Mouse (Mus musculus): ENCODE results near the gene Tiam1. TPM values are rescaled to one million over a fixed set of nuclear protein-coding genes. Genes with fewer than 3 reads are reported as not detected.

Tiam1 gene
- total and polyA plus RNA-seq, 3 experiments = 1.8 to 5.3 (median 2.9) TPM

- ATAC-seq (ENCODE audit: extremely low read depth, insufficient number of reproducible peaks, low FRiP score, poor library complexity, severe bottlenecking) = no peak
- H3K4me3 ChIP-seq (ENCODE audit: low read depth, low read length) = no peak overlapping the region
Observed at GRCm38 (mm10) chr16:89944604-89945283, 198.8 kb downstream of the Tiam1 start.

GRCm38 (mm10) chr16:89944050-89944449 is 199.5 kb downstream of the Tiam1 start:
- no peak overlapping the region for H3K4me3 ChIP-seq (ENCODE audit: low read depth, low read length)
- H3K27me3 ChIP-seq (ENCODE audit: insufficient read depth, low read length) = no peaks in the 10 kb centered on the region
- H3K9me3 ChIP-seq (replicated peaks) = peaks cover 43% of the 10 kb centered on the region
- DNase-seq (ENCODE audit: low spot score) = no peak
- no peaks in the 10 kb centered on the region for H3K36me3 ChIP-seq (replicated peaks)
- no peaks in the 10 kb centered on the region for H3K4me1 ChIP-seq (ENCODE audit: insufficient read depth, low read depth, low read length)
- ATAC-seq (ENCODE audit: extremely low read depth, insufficient number of reproducible peaks, low FRiP score, poor library complexity, severe bottlenecking) = no peak
- TF ChIP-seq GATA2 (IDR thresholded peaks at IDR 0.05; ENCODE audit: borderline replicate concordance, low read depth, low read length) (no peak), TAL1 (conservative IDR thresholded peaks at IDR 0.05; ENCODE audit: low read depth, low read length) (no peak)

More at GRCm38 (mm10) chr16:89944604-89945283, 198.8 kb downstream of the Tiam1 start:
- TF ChIP-seq GATA2 (IDR thresholded peaks at IDR 0.05; ENCODE audit: borderline replicate concordance, low read depth, low read length) (no peak), POLR2AphosphoS5 (IDR thresholded peaks at IDR 0.05; ENCODE audit: insufficient replicate concordance, low read depth, low read length) (no peak), TAL1 (conservative IDR thresholded peaks at IDR 0.05; ENCODE audit: low read depth, low read length) (no peak), GATA1 (IDR thresholded peaks at IDR 0.05; ENCODE audit: borderline replicate concordance, low read length) (no peak), CTCF (IDR thresholded peaks at IDR 0.05; ENCODE audit: low read depth, low read length) (no peak)
- Histone ChIP-seq H3K9me3 (replicated peaks) (peaks cover 41% of the 10 kb centered on the region), H3K27me3 (ENCODE audit: insufficient read depth, low read length) (no peaks in the 10 kb centered on the region), H3K36me3 (replicated peaks) (no peaks in the 10 kb centered on the region), H3K4me1 (ENCODE audit: insufficient read depth, low read depth, low read length) (no peaks in the 10 kb centered on the region)
- no peak for DNase-seq (ENCODE audit: low spot score)

- Histone ChIP-seq H3K9me3 (replicated peaks) (peaks cover 44% of the 10 kb centered on the region), H3K4me1 (ENCODE audit: insufficient read depth, low read depth, low read length) (no peaks in the 10 kb centered on the region), H3K4me3 (ENCODE audit: low read depth, low read length) (no peak overlapping the region), H3K27me3 (ENCODE audit: insufficient read depth, low read length) (no peaks in the 10 kb centered on the region), H3K36me3 (replicated peaks) (no peaks in the 10 kb centered on the region)
- ATAC-seq (ENCODE audit: extremely low read depth, insufficient number of reproducible peaks, low FRiP score, poor library complexity, severe bottlenecking) (no peak), DNase-seq (ENCODE audit: low spot score) (no peak)
- no peak for TF ChIP-seq POLR2AphosphoS5 (IDR thresholded peaks at IDR 0.05; ENCODE audit: insufficient replicate concordance, low read depth, low read length)
- no peak for TF ChIP-seq CTCF (IDR thresholded peaks at IDR 0.05; ENCODE audit: low read depth, low read length)
- TF ChIP-seq GATA2 (IDR thresholded peaks at IDR 0.05; ENCODE audit: borderline replicate concordance, low read depth, low read length) = no peak
- TF ChIP-seq GATA1 (IDR thresholded peaks at IDR 0.05; ENCODE audit: borderline replicate concordance, low read length) = no peak
- TF ChIP-seq TAL1 (conservative IDR thresholded peaks at IDR 0.05; ENCODE audit: low read depth, low read length) = no peak
Observed at GRCm38 (mm10) chr16:89943267-89943971, 200.2 kb downstream of the Tiam1 start.

- no peak for TF ChIP-seq TAL1 (conservative IDR thresholded peaks at IDR 0.05; ENCODE audit: low read depth, low read length)
- peak; percentile 12; the same call in 1 of the 2 replicates for TF ChIP-seq CTCF (IDR thresholded peaks at IDR 0.05; ENCODE audit: low read depth, low read length)
- Histone ChIP-seq H3K9me3 (replicated peaks) (peaks cover 34% of the 10 kb centered on the region), H3K27me3 (ENCODE audit: insufficient read depth, low read length) (no peaks in the 10 kb centered on the region), H3K36me3 (replicated peaks) (no peaks in the 10 kb centered on the region), H3K4me3 (ENCODE audit: low read depth, low read length) (no peak overlapping the region), H3K4me1 (ENCODE audit: insufficient read depth, low read depth, low read length) (no peaks in the 10 kb centered on the region)
- no peak for ATAC-seq (ENCODE audit: extremely low read depth, insufficient number of reproducible peaks, low FRiP score, poor library complexity, severe bottlenecking)
- no peak for DNase-seq (ENCODE audit: low spot score)
Observed at GRCm38 (mm10) chr16:89940696-89941095, 202.9 kb downstream of the Tiam1 start.

- H3K36me3 ChIP-seq (replicated peaks) = no peaks in the 10 kb centered on the region
- peaks cover 31% of the 10 kb centered on the region for H3K9me3 ChIP-seq (replicated peaks)
- H3K27me3 ChIP-seq (ENCODE audit: insufficient read depth, low read length) = no peaks in the 10 kb centered on the region
- ATAC-seq (ENCODE audit: extremely low read depth, insufficient number of reproducible peaks, low FRiP score, poor library complexity, severe bottlenecking) (no peak), DNase-seq (ENCODE audit: low spot score) (no peak)
- TF ChIP-seq GATA1 (IDR thresholded peaks at IDR 0.05; ENCODE audit: borderline replicate concordance, low read length) (no peak), CTCF (IDR thresholded peaks at IDR 0.05; ENCODE audit: low read depth, low read length) (no peak), POLR2AphosphoS5 (IDR thresholded peaks at IDR 0.05; ENCODE audit: insufficient replicate concordance, low read depth, low read length) (no peak), GATA2 (IDR thresholded peaks at IDR 0.05; ENCODE audit: borderline replicate concordance, low read depth, low read length) (no peak), TAL1 (conservative IDR thresholded peaks at IDR 0.05; ENCODE audit: low read depth, low read length) (no peak)
- no peak overlapping the region for H3K4me3 ChIP-seq (ENCODE audit: low read depth, low read length)
- H3K4me1 ChIP-seq (ENCODE audit: insufficient read depth, low read depth, low read length) = no peaks in the 10 kb centered on the region
Observed at GRCm38 (mm10) chr16:89938277-89938676, 205.3 kb downstream of the Tiam1 start.

- ATAC-seq (ENCODE audit: extremely low read depth, insufficient number of reproducible peaks, low FRiP score, poor library complexity, severe bottlenecking) (no peak), DNase-seq (ENCODE audit: low spot score) (no peak)
- Histone ChIP-seq H3K4me3 (ENCODE audit: low read depth, low read length) (no peak overlapping the region), H3K4me1 (ENCODE audit: insufficient read depth, low read depth, low read length) (no peaks in the 10 kb centered on the region), H3K36me3 (replicated peaks) (no peaks in the 10 kb centered on the region), H3K9me3 (replicated peaks) (peaks cover 35% of the 10 kb centered on the region), H3K27me3 (ENCODE audit: insufficient read depth, low read length) (no peaks in the 10 kb centered on the region)
- TF ChIP-seq CTCF (IDR thresholded peaks at IDR 0.05; ENCODE audit: low read depth, low read length) (no peak), GATA2 (IDR thresholded peaks at IDR 0.05; ENCODE audit: borderline replicate concordance, low read depth, low read length) (no peak), GATA1 (IDR thresholded peaks at IDR 0.05; ENCODE audit: borderline replicate concordance, low read length) (no peak), POLR2AphosphoS5 (IDR thresholded peaks at IDR 0.05; ENCODE audit: insufficient replicate concordance, low read depth, low read length) (no peak), TAL1 (conservative IDR thresholded peaks at IDR 0.05; ENCODE audit: low read depth, low read length) (no peak)
Observed at GRCm38 (mm10) chr16:89936571-89936970, 207.0 kb downstream of the Tiam1 start.
